Mouse (Mus musculus) intestine, postnatal 0 days (tissue): ENCODE results near the gene Dcaf15. TPM values are rescaled to one million over a fixed set of nuclear protein-coding genes. Genes with fewer than 3 reads are reported as not detected.

ENCODE experiments used
- ATAC-seq: fragments of 200-750 bp; cut with Nextera tagmentation; 2 replicates; pipeline ENCODE4 v1.8.0; 2017; ENCODE audit warnings: mild to moderate bottlenecking, moderate TSS enrichment, moderate library complexity
- H3K27ac ChIP-seq: fragments of 300-500 bp; sonication (generic); 2 replicates; pipeline ENCODE4 v1.5.1; 2014; ENCODE audit warnings: mild to moderate bottlenecking, low read depth, low read length, moderate library complexity
- H3K27me3 ChIP-seq: fragments of 300-500 bp; sonication (generic); replicated peaks from 2 replicates; pipeline ENCODE4 v1.6.1; 2014; ENCODE audit warnings: low read length, mixed read lengths; ENCODE audit not compliant: control insufficient read depth, insufficient read depth
- H3K36me3 ChIP-seq: fragments of 300-500 bp; sonication (generic); 2 replicates; pipeline ENCODE4 v1.6.1; 2014; ENCODE audit warnings: mild to moderate bottlenecking, moderate library complexity; ENCODE audit not compliant: control insufficient read depth, insufficient read depth
- H3K4me1 ChIP-seq: fragments of 300-500 bp; sonication (generic); replicated peaks from 2 replicates; pipeline ENCODE4 v1.6.1; 2014; ENCODE audit warnings: antibody characterized with exemption, low read length, mixed read lengths; ENCODE audit not compliant: control insufficient read depth, insufficient read depth
- H3K4me2 ChIP-seq: fragments of 300-500 bp; sonication (generic); replicated peaks from 2 replicates; pipeline ENCODE4 v1.6.1; 2014; ENCODE audit warnings: low read depth, mild to moderate bottlenecking, moderate library complexity
- H3K4me3 ChIP-seq: fragments of 300-500 bp; sonication (generic); 2 replicates; pipeline ENCODE4 v1.5.1; 2014; ENCODE audit warnings: low read depth, low read length
- H3K9ac ChIP-seq: fragments of 300-500 bp; sonication (generic); 2 replicates; pipeline ENCODE4 v1.6.1; 2014; ENCODE audit warnings: mild to moderate bottlenecking, low read depth, low read length
- H3K9me3 ChIP-seq: fragments of 300-500 bp; sonication (generic); 2 replicates; pipeline ENCODE4 v1.6.1; 2016; ENCODE audit warnings: mixed run types; ENCODE audit not compliant: control insufficient read depth
- CTCF ChIP-seq: sonication (generic); IDR thresholded peaks from 2 replicates; pipeline ENCODE4 v1.5.1; 2016; ENCODE audit warnings: low read depth, mild to moderate bottlenecking, control low read depth, antibody characterized with exemption, moderate library complexity
- WGBS: fragments of 180-500 bp; shearing (Covaris S2); extraction: QIAGEN DNeasy Blood & Tissue Kit; methylation state at CpG from one replicate; pipeline ENCODE4 v1.1.7; 2014; 5-methylcytosine and 5-hydroxymethylcytosine counted together
- polyA plus RNA-seq: library from polyadenylated mRNA; unstranded; fragments of >200 nt; fragmentation: Nextera tagmentation; extraction: Ambion mirVana; gene quantifications from 2 replicates; pipeline ENCODE4 v1.2.1, GENCODE M21; 2015

Dcaf15 gene
- polyA plus RNA-seq, 1 experiment from 2014 or later = 8.6 TPM

DNA sequence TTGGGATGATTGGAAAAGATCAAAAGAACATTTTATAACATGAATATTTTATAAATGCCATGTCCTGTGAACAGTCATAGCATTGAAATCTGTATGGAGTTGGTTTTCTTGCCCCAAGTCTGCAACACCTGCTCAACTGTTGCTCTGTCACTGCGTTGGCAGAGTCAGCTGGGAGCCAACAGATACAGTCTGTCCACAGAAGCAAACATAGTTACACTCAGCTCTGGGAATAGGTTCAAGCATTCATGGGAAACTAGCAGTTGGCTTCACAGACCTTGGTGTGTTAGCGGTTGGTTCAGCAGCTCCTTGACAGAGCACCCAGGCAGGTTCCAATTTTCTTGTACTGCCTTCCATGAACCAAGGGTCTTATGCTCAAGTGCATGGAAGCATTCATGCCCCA is 33.9 kb downstream of the Dcaf15 start:
- no peak for TF ChIP-seq CTCF
- no peak overlapping the region for H3K4me3 ChIP-seq
- no peaks in the 10 kb centered on the region for H3K9me3 ChIP-seq
- no peaks in the 10 kb centered on the region for H3K27me3 ChIP-seq
- H3K4me2 ChIP-seq = no peak overlapping the region
- H3K27ac ChIP-seq = no peak overlapping the region
- H3K36me3 ChIP-seq = peaks cover 8% of the 10 kb centered on the region; the same call in 1 of the 2 replicates
- ATAC-seq = no peak
- no peaks in the 10 kb centered on the region; the same call in none of the 2 replicates for H3K4me1 ChIP-seq
- no peak overlapping the region for H3K9ac ChIP-seq
- 80% methylated on average over 2 of the region's 2 CpGs for WGBS

DNA sequence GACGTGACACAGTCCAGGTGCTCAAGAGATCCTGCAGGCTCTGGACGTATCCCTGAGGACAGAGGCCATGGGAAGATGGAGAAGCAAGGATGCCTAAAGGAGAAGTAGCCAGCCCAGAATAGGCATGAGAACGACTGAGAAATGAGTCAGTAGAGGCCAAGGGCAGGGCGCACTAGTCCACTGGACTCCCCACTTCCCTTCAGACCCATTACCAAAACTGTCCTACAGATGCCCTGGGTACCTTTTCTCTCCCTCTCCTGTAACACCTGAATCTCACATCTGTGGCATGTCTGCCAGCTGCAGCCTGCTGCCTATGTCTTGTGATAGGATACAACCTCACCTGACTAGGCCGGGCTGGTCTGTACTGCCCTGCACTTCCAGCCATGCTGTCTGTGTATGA is 34.3 kb downstream of the Dcaf15 start:
- no peak for TF ChIP-seq CTCF
- WGBS = 81% methylated on average over 5 of the region's 5 CpGs

DNA sequence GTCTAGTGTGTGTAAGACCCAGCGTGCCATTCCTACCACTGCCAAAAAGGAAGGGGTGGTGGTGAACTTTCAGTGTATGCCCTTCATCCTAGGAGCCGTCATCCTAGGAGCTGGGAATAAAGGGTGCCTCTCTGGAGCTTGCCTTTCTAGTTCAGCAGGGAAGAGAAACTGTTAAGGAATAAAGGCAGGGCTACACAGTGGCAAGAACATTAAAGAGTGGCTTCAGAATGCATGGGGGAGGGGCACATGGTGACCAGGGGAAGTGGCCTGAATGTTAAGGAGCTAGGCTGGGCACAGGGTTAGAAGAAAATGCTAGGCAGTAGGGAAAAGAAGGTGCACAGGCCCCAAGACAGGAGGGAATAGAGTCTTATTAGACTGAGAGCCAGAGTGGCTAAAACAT is 34.8 kb downstream of the Dcaf15 start:
- peak overlapping the region; percentile 62 for H3K27ac ChIP-seq
- no peak overlapping the region for H3K9ac ChIP-seq
- no peak overlapping the region for H3K4me3 ChIP-seq
- H3K4me1 ChIP-seq = no peaks in the 10 kb centered on the region; the same call in none of the 2 replicates
- no peaks in the 10 kb centered on the region for H3K9me3 ChIP-seq
- 0 out of 2 replicates have a peak, but pooled peaks cover 3% of the 10 kb centered on the region for H3K36me3 ChIP-seq
- ATAC-seq = no peak
- no peak for TF ChIP-seq CTCF
- no peak overlapping the region for H3K4me2 ChIP-seq
- H3K27me3 ChIP-seq = no peaks in the 10 kb centered on the region
- WGBS = 68% methylated on average over 2 of the region's 2 CpGs

More for the DNA sequence above, 34.3 kb downstream of the Dcaf15 start:
- Histone ChIP-seq H3K27ac (no peak overlapping the region), H3K36me3 (peaks cover 3% of the 10 kb centered on the region; the same call in 1 of the 2 replicates), H3K4me2 (no peak overlapping the region), H3K27me3 (no peaks in the 10 kb centered on the region), H3K9ac (no peak overlapping the region), H3K9me3 (no peaks in the 10 kb centered on the region), H3K4me3 (no peak overlapping the region), H3K4me1 (no peaks in the 10 kb centered on the region; the same call in none of the 2 replicates)
- ATAC-seq = no peak

DNA sequence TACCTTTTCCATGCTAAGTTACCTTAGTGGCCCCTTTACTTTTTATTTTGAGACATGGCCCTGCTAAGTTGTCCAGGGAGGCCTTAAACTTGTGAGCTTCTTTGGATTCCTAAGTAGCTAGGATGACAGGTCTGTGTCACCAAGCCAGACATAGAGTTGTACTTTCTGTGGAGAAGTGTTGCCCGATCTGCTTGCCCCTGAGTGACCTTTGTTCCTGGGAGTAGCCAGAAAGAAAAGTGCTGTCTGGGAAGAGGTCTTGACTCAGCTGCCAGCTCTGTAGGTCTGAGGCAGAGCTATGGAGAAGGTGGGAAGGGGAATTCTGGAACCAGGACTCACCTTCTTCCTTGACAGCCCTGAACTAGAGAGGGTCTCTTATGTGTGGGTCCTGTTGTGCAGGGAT is 35.4 kb downstream of the Dcaf15 start:
- peak overlapping the region; percentile 62 for H3K27ac ChIP-seq
- H3K4me1 ChIP-seq = no peaks in the 10 kb centered on the region; the same call in none of the 2 replicates
- WGBS = 10% methylated on average over 1 of the region's 1 CpGs
- TF ChIP-seq CTCF = no peak
- H3K36me3 ChIP-seq = 0 out of 2 replicates have a peak, but pooled peaks cover 3% of the 10 kb centered on the region
- H3K4me2 ChIP-seq = peak overlapping the region; percentile 24; the same call in 1 of the 2 replicates
- H3K9ac ChIP-seq = no peak overlapping the region
- no peaks in the 10 kb centered on the region for H3K27me3 ChIP-seq
- no peaks in the 10 kb centered on the region for H3K9me3 ChIP-seq
- H3K4me3 ChIP-seq = no peak overlapping the region
- ATAC-seq = no peak

DNA sequence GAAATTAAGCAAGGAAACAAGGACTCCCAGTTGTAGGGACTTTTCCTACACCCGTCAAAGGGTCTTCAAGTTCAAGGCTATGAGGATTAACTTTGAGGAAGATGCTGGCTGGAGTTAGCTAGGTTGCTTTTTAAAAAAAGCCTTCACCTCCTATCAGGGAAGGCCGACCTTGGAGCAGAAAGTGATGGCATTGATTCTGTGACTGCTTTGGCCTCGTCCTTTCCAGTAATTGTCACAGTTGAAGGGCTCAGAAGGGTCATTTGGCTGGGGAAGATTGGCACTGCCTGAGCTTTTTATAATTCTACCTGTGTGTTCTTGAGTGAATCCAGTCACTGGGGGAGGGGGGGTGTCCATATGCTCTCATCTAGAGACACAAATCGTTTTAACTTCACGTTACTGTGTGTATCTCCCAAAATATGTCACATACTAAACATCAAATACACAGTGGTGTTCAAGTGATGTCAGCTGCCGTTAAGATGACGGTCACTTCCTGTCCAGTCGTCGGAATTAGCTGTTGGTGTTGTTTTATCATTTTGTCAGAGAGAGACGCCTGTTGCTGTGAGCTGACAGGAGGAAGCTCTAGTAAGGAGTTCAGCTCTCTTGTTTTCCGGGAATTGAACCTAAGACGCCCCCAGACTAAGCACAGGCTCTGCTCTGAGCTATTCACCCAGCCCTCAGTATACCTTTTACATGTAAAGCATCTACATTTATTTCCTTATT is 36.1 kb downstream of the Dcaf15 start:
- Histone ChIP-seq H3K9ac (no peak overlapping the region), H3K4me2 (peak overlapping the region; percentile 79; the same call in 1 of the 2 replicates)
- WGBS = 48% methylated on average over 12 of the region's 12 CpGs

DNA sequence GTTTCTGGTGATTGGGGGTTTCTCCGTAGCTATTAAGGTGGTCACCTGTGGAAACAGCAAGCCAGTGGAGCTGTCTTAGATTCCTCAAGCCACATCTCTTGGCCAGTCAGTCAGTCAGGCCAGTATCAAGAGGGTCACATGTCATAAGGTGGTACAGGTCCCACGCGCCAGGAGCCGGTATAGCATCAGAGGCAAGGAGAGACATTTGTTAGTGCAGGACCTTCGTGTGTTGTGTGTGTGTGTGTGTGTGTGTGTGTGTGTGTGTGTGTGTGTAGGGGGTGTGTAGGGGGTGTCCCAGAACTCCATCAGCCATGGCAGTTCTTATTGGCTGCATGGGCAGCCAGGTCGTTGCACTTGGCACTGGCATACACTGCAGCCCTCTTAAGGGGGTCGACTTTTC is 36.7 kb downstream of the Dcaf15 start:
- Histone ChIP-seq H3K4me1 (no peaks in the 10 kb centered on the region; the same call in none of the 2 replicates), H3K9ac (no peak overlapping the region)
- WGBS = 67% methylated on average over 7 of the region's 7 CpGs

More for the DNA sequence above, 36.1 kb downstream of the Dcaf15 start:
- Histone ChIP-seq H3K4me3 (no peak overlapping the region), H3K36me3 (0 out of 2 replicates have a peak, but pooled peaks cover 3% of the 10 kb centered on the region), H3K27me3 (no peaks in the 10 kb centered on the region), H3K9me3 (no peaks in the 10 kb centered on the region), H3K4me1 (no peaks in the 10 kb centered on the region; the same call in none of the 2 replicates), H3K27ac (peak overlapping the region; percentile 62; the same call in 1 of the 2 replicates)
- no peak for ATAC-seq
- no peak for TF ChIP-seq CTCF

More for the DNA sequence above, 36.7 kb downstream of the Dcaf15 start:
- H3K4me2 ChIP-seq = peak overlapping the region; percentile 79
- H3K27me3 ChIP-seq = no peaks in the 10 kb centered on the region
- H3K27ac ChIP-seq = no peak overlapping the region
- no peak for ATAC-seq
- TF ChIP-seq CTCF = no peak
- no peaks in the 10 kb centered on the region for H3K9me3 ChIP-seq
- H3K36me3 ChIP-seq = 0 out of 2 replicates have a peak, but pooled peaks cover 3% of the 10 kb centered on the region
- H3K4me3 ChIP-seq = no peak overlapping the region
